28 mouse cellular contexts compared by ENCODE assay signal in the genomic region with DNA sequence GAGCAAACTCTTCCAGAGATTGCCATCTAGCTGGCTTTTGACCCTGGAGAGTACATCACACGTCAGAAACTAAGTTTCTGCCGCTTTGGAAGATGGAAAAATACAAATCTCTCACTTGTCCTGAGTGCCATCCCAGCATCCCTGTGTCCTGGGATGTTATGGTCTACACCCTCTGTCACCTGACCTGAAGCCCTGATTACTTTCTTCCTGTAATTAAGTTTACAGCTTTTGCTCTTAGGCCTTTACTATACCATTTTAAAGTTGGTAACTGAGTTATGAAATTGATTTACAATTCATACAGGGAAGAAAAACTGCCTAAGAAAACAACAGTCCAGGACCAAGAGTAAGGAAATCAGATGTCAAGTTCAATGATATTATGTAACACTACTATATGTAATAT. TPM values are rescaled to one million over a fixed set of nuclear protein-coding genes. Genes with fewer than 3 reads are reported as not detected.
DNase-seq lines count a peak whose midpoint lies in the region; ATAC-seq and TF ChIP-seq lines count a peak whose summit lies in the region.
"Had no signal": no experiment of that assay in that cellular context is flagged by ENCODE, and none has a peak within 500 bp of the region (broad histone marks: within the 10 kb centered on the region; RNA-seq: fewer than 3 reads in every experiment).

No protein-coding gene starts in this region.

- no peak for TF ChIP-seq CTCF in left cerebral cortex, adult 2 months (IDR thresholded peaks at IDR 0.05)
- TF ChIP-seq CTCF in intestine, postnatal 0 days (IDR thresholded peaks at IDR 0.05; ENCODE audit: low read depth): no peak

- H3K4me3 ChIP-seq in left cerebral cortex, adult 2 months: no peak overlapping the region
- H3K4me3 ChIP-seq in intestine, embryonic 15.5 days (replicated peaks): no peak overlapping the region
- H3K4me3 ChIP-seq in intestine, postnatal 0 days (ENCODE audit: low read depth, low read length): no peak overlapping the region
- H3K4me3 ChIP-seq: embryonic facial prominence, embryonic 10.5 days; embryonic facial prominence, embryonic 12.5 days; forebrain, embryonic 13.5 days; forebrain, embryonic 15.5 days had no signal

- H3K9me3 ChIP-seq in intestine, embryonic 15.5 days: no peaks in the 10 kb centered on the region
- H3K9me3 ChIP-seq in intestine, postnatal 0 days (ENCODE audit: control insufficient read depth): no peaks in the 10 kb centered on the region
- H3K9me3 ChIP-seq: embryonic facial prominence, embryonic 10.5 days; embryonic facial prominence, embryonic 12.5 days; forebrain, embryonic 13.5 days; forebrain, embryonic 15.5 days had no signal

- 74% methylated on average over 2 of the region's 2 CpGs for WGBS in intestine, embryonic 15.5 days
- WGBS in intestine, postnatal 0 days: 59% methylated on average over 2 of the region's 2 CpGs

- DNase-seq in left cerebral cortex, adult 2 months (ENCODE audit: extremely low spot score in 1 of 2, low spot score in 2 of 2): no peak
- DNase-seq in left cerebral cortex, adult 9 months (ENCODE audit: low spot score in 2 of 2): no peak
- DNase-seq in right cerebral cortex, postnatal 14 days: no peak
- DNase-seq: adrenal gland, adult 8-10 months; adrenal gland, postnatal 14 days; adrenal gland, postnatal 36 days; B cell, adult 2 months; cerebellum, adult 11-12 months; cerebellum, adult 2 months; cerebellum, adult 9-10 months; cerebellum, postnatal 10 days; cerebellum, postnatal 25 days had no signal

- no peaks in the 10 kb centered on the region for H3K27me3 ChIP-seq in intestine, embryonic 15.5 days (replicated peaks)
- H3K27me3 ChIP-seq in intestine, postnatal 0 days (replicated peaks; ENCODE audit: control insufficient read depth, insufficient read depth, low read length): no peaks in the 10 kb centered on the region
- H3K27me3 ChIP-seq: CH12.LX; embryonic facial prominence, embryonic 12.5 days; forebrain, embryonic 13.5 days; forebrain, embryonic 15.5 days; Patski had no signal

- H3K27ac ChIP-seq in left cerebral cortex, adult 2 months: peak overlapping the region; percentile 5; the same call in 1 of the 2 replicates
- H3K27ac ChIP-seq in intestine, embryonic 15.5 days: no peak overlapping the region
- no peak overlapping the region for H3K27ac ChIP-seq in intestine, postnatal 0 days (ENCODE audit: low read depth, low read length)
- H3K27ac ChIP-seq: embryonic facial prominence, embryonic 10.5 days; embryonic facial prominence, embryonic 12.5 days; forebrain, embryonic 13.5 days; forebrain, embryonic 15.5 days had no signal

- ATAC-seq in intestine, embryonic 15.5 days: peak; percentile 21; the same call in 1 of the 2 replicates
- peak; percentile 63 for ATAC-seq in intestine, postnatal 0 days
- no peak for ATAC-seq in megakaryocyte progenitor cell, adult 5-6 weeks (replicated peaks; ENCODE audit: poor library complexity)
- ATAC-seq: activated CD4-positive, CD25-positive, alpha-beta regulatory T cell, adult 4 months; CD4-positive, CD25-positive, alpha-beta regulatory T cell, adult 4 months; forebrain, embryonic 13.5 days; forebrain, embryonic 15.5 days; Patski had no signal

- intact Hi-C loops in left cerebral cortex, adult 2 months (cut with DNase I): loop anchor here (5.0 kb wide), 1 partner anchor 120 kb away; no protein-coding TSS in a partner anchor

- H3K9ac ChIP-seq in intestine, embryonic 15.5 days: no peak overlapping the region
- H3K9ac ChIP-seq in intestine, postnatal 0 days (ENCODE audit: low read depth, low read length): no peak overlapping the region
- H3K9ac ChIP-seq: embryonic facial prominence, embryonic 12.5 days; forebrain, embryonic 13.5 days; forebrain, embryonic 15.5 days had no signal

- H3K36me3 ChIP-seq in intestine, embryonic 15.5 days: no peaks in the 10 kb centered on the region
- no peaks in the 10 kb centered on the region for H3K36me3 ChIP-seq in intestine, postnatal 0 days (ENCODE audit: control insufficient read depth, insufficient read depth)
- H3K36me3 ChIP-seq: embryonic facial prominence, embryonic 10.5 days; embryonic facial prominence, embryonic 12.5 days; forebrain, embryonic 15.5 days; G1E had no signal

- no peak overlapping the region for H3K4me2 ChIP-seq in intestine, embryonic 15.5 days (replicated peaks)
- H3K4me2 ChIP-seq in intestine, postnatal 0 days (replicated peaks; ENCODE audit: low read depth): no peak overlapping the region
- H3K4me2 ChIP-seq: embryonic facial prominence, embryonic 12.5 days; forebrain, embryonic 13.5 days; forebrain, embryonic 15.5 days had no signal

- no peaks in the 10 kb centered on the region for H3K4me1 ChIP-seq in intestine, embryonic 15.5 days (replicated peaks)
- H3K4me1 ChIP-seq in intestine, postnatal 0 days (replicated peaks; ENCODE audit: control insufficient read depth, insufficient read depth, low read length): 0 out of 2 replicates have a peak, but pooled peaks cover 12% of the 10 kb centered on the region
- H3K4me1 ChIP-seq: embryonic facial prominence, embryonic 10.5 days; embryonic facial prominence, embryonic 12.5 days; forebrain, embryonic 13.5 days; forebrain, embryonic 15.5 days had no signal

RNA-seq across cellular contexts. Expression of gene Gm11214, which starts 19.3 kb away (rescaled TPM):
- not detected for total RNA-seq in left cerebral cortex, adult 2 months (2021)
- not detected in 2 replicates for polyA plus RNA-seq in intestine, embryonic 15.5 days (2015; fragmentation: Nextera tagmentation; extraction: Ambion mirVana)
- polyA plus RNA-seq in intestine, postnatal 0 days (2015; fragmentation: Nextera tagmentation; extraction: Ambion mirVana): not detected in 2 replicates
- total RNA-seq in megakaryocyte progenitor cell, adult 5-6 weeks (2015): not detected in 2 replicates
- not detected in 2 replicates for total RNA-seq in megakaryocyte progenitor cell, adult 5-6 weeks (2017)
- total RNA-seq: adrenal gland, adult 18-20 months; adrenal gland, adult 8-10 months; adrenal gland, postnatal 14 days; adrenal gland, postnatal 36 days; CH12.LX; G1E had no signal
- polyA plus RNA-seq: activated CD4-positive, CD25-positive, alpha-beta regulatory T cell, adult 4 months; cerebellum, adult 2 months; cortical plate, adult 2 months; embryonic facial prominence, embryonic 10.5 days; embryonic facial prominence, embryonic 12.5 days; embryonic facial prominence, embryonic 14.5 days; forebrain, embryonic 11.5 days; forebrain, embryonic 13.5 days; forebrain, embryonic 15.5 days; G1E; Patski had no signal
